Mouse (Mus musculus) erythroblast, embryonic 14.5 days (primary cell): Measurements from ENCODE around the gene Actr3b.

ENCODE experiments used
- GATA1 ChIP-seq: IDR thresholded peaks from 2 replicates; pipeline ENCODE4 v1.6.1; 2012; ENCODE audit warnings: low read length, inconsistent platforms, mixed read lengths
- TAL1 ChIP-seq: IDR thresholded peaks from 3 replicates; pipeline ENCODE4 v1.6.1; 2012; ENCODE audit warnings: low read length, inconsistent platforms, mixed read lengths

GRCm38 (mm10) chr5:25866201-25866600 is 106.4 kb downstream of the Actr3b start:
- TF ChIP-seq GATA1 (no peak), TAL1 (no peak)
